Mouse (Mus musculus) ES-E14 (cell line): Measurements from ENCODE around the gene Plcz1. TPM values are rescaled to one million over a fixed set of nuclear protein-coding genes. Genes with fewer than 3 reads are reported as not detected.

ENCODE experiments used
- DNase-seq: peaks from one replicate; pipeline ENCODE4 v3.0.0-alpha.2; 2013; ENCODE audit warnings: low read depth, low spot score
- H3K27ac ChIP-seq: 2 replicates; pipeline ENCODE4 v1.5.1; 2012; ENCODE audit warnings: low read depth, mild to moderate bottlenecking, low read length, moderate library complexity, mixed read lengths; ENCODE audit not compliant: poor library complexity, insufficient read depth, severe bottlenecking
- H3K36me3 ChIP-seq: 2 replicates; pipeline ENCODE4 v1.6.1; 2012; ENCODE audit warnings: mild to moderate bottlenecking, low read length, moderate library complexity, mixed read lengths; ENCODE audit not compliant: control insufficient read depth, poor library complexity, insufficient read depth, severe bottlenecking
- H3K4me1 ChIP-seq, 2 experiments: fragments of 150-350 bp in 1 of 2; sonication (generic) in 1 of 2; 2 replicates each; pipeline ENCODE4 v1.6.1; 2012; ENCODE audit warnings: low read length in 2 of 2, mild to moderate bottlenecking in 1 of 2, mixed read lengths in 1 of 2; ENCODE audit not compliant: control insufficient read depth in 2 of 2, insufficient read depth in 2 of 2, poor library complexity in 1 of 2
- H3K4me3 ChIP-seq, 2 experiments: fragments of 150-350 bp in 1 of 2; sonication (generic) in 1 of 2; 2 replicates each; pipeline ENCODE4 v1.5.1; 2012; ENCODE audit warnings: low read length in 2 of 2, low read depth in 1 of 2, mild to moderate bottlenecking in 1 of 2, mixed read lengths in 1 of 2; ENCODE audit not compliant: insufficient read depth in 1 of 2, poor library complexity in 1 of 2, severe bottlenecking in 1 of 2
- H3K9ac ChIP-seq: 2 replicates; pipeline ENCODE4 v1.6.1; 2012; ENCODE audit warnings: low read depth, mild to moderate bottlenecking, low read length, mixed read lengths; ENCODE audit not compliant: poor library complexity, insufficient read depth, severe bottlenecking
- H3K9me3 ChIP-seq: fragments of 150-350 bp; sonication (generic); 2 replicates; pipeline ENCODE4 v1.6.1; 2012; ENCODE audit warnings: low read depth, mild to moderate bottlenecking, low read length; ENCODE audit not compliant: control insufficient read depth, insufficient read depth
- CHD2 ChIP-seq: IDR thresholded peaks from 2 replicates; pipeline ENCODE4 v1.6.1; 2014; ENCODE audit warnings: mild to moderate bottlenecking, low read depth, low read length, inconsistent platforms
- HCFC1 ChIP-seq: IDR thresholded peaks from 2 replicates; pipeline ENCODE4 v1.6.1; 2012; ENCODE audit warnings: low read length, inconsistent platforms, borderline replicate concordance; ENCODE audit not compliant: insufficient read depth
- MAFK ChIP-seq: IDR thresholded peaks from 2 replicates; pipeline ENCODE4 v1.6.1; 2014; ENCODE audit warnings: mild to moderate bottlenecking, low read depth, low read length, inconsistent platforms; ENCODE audit not compliant: insufficient read depth
- ZC3H11A ChIP-seq: IDR thresholded peaks from 2 replicates; pipeline ENCODE4 v1.6.1; 2012; ENCODE audit warnings: low read depth, mild to moderate bottlenecking, inconsistent platforms, low read length, borderline replicate concordance
- ZNF384 ChIP-seq: IDR thresholded peaks from 2 replicates; pipeline ENCODE4 v1.6.1; 2012; ENCODE audit warnings: low read depth, low read length, inconsistent platforms
- in situ Hi-C, 2 experiments: fragments of 600-800 bp; cut with MboI; formaldehyde crosslinking; loops; one replicate each; pipeline ENCODE4 v1.15.1; 2025; ENCODE audit warnings: low sequenced_read_pairs in 2 of 2, inconsistent platforms in 1 of 2; ENCODE audit not compliant: unreplicated experiment in 2 of 2
- total RNA-seq: library from RNA; depleted of rRNA; stranded (reverse); fragments of 300-350 nt; gene quantifications from 2 replicates; pipeline ENCODE4 v1.2.3, GENCODE M21; 2012

Gene Plcz1
- total RNA-seq, 1 experiment: not detected

DNA sequence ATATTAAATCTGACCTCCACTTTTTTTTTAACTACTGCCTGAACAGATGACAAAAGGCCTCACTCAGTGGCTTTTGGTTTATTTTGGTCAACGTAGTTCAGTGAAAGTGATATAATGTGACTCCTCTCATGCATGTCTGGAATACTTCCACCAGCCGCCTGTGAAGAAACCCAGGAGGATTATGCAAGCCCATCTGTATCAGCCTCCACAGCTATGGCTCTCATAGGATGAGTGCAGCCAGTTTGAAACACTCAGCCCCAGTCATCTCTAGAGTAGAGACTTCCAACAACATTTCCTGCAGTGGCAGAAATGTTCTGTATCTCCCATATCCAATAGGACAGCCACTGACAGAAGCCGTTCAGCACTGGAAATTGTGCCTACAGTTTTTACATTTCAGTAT, 63.1 kb downstream of the Plcz1 start:
- Histone ChIP-seq H3K9ac (no peak overlapping the region), H3K4me3 (no peak overlapping the region), H3K9me3 (no peaks in the 10 kb centered on the region), H3K4me1 (no peaks in the 10 kb centered on the region), H3K27ac (no peak overlapping the region), H3K36me3 (no peaks in the 10 kb centered on the region)
- in situ Hi-C loops: no loop called here
- DNase-seq: no peak
- TF ChIP-seq ZC3H11A (no peak), MAFK (no peak), HCFC1 (no peak)

DNA sequence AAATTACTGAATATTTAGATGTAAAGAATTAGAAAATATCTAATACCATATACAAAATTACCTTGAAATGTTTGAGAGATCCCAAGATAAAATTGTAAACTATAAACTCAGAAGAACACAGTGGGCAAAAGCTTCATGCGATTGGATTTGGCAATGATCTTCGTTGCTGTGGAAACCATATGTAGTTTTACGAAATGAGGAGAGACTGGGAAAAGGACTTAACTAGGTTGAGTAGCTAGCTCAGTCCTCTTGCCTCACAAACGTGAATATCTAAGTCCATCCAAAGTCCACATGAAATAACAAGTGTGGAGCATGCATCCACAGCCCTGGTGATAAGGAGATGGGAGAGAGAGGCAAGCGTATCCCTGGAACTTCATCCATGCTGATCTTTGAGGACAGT, 66.6 kb downstream of the Plcz1 start:
- Histone ChIP-seq H3K9me3 (no peaks in the 10 kb centered on the region), H3K4me3 (no peak overlapping the region), H3K27ac (no peak overlapping the region), H3K36me3 (no peaks in the 10 kb centered on the region), H3K9ac (no peak overlapping the region), H3K4me1 (no peaks in the 10 kb centered on the region)
- TF ChIP-seq HCFC1: no peak
- TF ChIP-seq MAFK: no peak
- no peak for TF ChIP-seq ZNF384
- no peak for TF ChIP-seq CHD2
- no peak for TF ChIP-seq ZC3H11A
- in situ Hi-C loops: no loop called here
- no peak for DNase-seq

DNA sequence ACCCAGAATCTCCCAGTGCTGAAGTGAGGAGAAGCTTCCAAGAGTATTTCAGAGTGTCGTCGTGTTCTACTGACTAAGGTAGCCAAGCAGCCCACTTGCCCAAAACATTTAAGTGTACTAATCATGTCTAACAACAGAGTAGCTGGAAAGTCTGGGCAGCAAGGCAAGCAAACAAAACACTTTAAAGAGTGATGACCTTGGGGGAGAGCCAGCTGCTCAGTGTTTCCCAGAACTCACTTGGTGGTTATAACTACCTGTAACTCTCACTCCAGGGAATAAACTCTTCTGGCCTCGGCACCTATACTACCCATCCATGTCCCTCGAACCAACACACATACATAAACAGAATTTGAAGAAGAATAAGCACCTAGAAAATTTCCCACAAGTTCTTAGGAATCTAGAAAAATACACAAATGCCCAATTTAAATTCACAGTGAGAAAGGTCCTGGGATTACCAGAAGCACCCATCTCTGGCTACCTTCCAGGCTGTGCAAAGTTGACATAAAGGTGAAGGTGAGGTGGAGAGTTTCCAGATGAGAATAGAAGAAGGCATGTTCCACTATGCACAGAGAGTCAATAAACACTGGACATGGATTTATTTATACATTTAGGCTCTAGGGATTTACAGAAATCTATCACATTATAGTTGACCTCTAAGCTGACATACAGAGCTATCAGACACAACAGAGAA, 69.5 kb downstream of the Plcz1 start:
- in situ Hi-C loops: no loop called here
- DNase-seq: no peak
- no peaks in the 10 kb centered on the region for H3K9me3 ChIP-seq
- H3K27ac ChIP-seq: no peak overlapping the region
- no peak overlapping the region for H3K4me3 ChIP-seq
- no peaks in the 10 kb centered on the region for H3K36me3 ChIP-seq
- no peak overlapping the region for H3K9ac ChIP-seq
- TF ChIP-seq HCFC1: no peak
- TF ChIP-seq CHD2: no peak
- TF ChIP-seq MAFK: no peak
- TF ChIP-seq ZNF384: no peak
- no peak for TF ChIP-seq ZC3H11A
- H3K4me1 ChIP-seq: no peaks in the 10 kb centered on the region

DNA sequence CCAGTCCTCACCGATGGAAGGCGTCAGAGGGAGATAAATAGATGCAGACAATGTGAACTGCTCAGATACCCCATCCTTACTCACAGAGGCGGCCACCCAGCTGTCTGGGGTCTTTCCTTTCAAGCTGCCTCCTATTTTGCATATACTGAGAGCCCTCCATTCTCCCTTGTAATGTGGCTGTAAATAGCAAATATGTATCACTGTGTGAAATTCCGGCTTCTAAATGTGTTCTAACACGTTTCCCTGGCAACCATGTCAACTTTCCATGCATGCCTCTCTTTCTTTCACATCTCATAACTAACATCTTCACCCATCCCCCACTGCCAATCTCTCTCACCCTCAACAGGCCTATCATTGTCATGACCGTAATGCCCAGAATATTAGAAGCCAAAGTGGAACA, 74.6 kb downstream of the Plcz1 start:
- no peak overlapping the region for H3K9ac ChIP-seq
- H3K27ac ChIP-seq: no peak overlapping the region
- no peak overlapping the region for H3K4me3 ChIP-seq
- in situ Hi-C loops: no loop called here
- no peaks in the 10 kb centered on the region for H3K4me1 ChIP-seq
- DNase-seq: no peak
- H3K9me3 ChIP-seq: no peaks in the 10 kb centered on the region
- no peaks in the 10 kb centered on the region for H3K36me3 ChIP-seq
- TF ChIP-seq HCFC1 (no peak), ZNF384 (no peak), MAFK (no peak), CHD2 (no peak), ZC3H11A (no peak)

DNA sequence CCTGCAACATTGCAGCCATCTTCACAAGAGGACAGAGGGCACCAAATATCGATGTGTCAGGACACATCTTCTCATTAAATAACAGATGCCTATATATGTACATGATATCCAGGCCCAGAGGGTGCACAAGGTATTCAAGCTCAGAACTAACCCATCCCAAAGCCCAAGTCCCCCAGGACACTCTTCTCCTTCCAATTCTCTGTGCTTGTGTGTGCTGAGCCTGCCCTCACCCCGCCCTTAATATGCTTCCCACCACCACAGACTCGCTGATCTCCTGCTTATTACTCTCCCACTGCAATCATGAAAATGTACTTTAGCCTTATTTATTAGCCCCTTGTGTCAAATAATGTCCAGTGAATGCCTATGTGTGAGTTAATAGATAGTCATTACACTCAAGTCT, 76.4 kb downstream of the Plcz1 start:
- H3K4me1 ChIP-seq: no peaks in the 10 kb centered on the region
- TF ChIP-seq MAFK (no peak), ZC3H11A (no peak), ZNF384 (no peak), CHD2 (no peak), HCFC1 (no peak)

More for the DNA sequence above, 76.4 kb downstream of the Plcz1 start:
- no peak for DNase-seq
- H3K9me3 ChIP-seq: no peaks in the 10 kb centered on the region
- in situ Hi-C loops: no loop called here
- no peak overlapping the region for H3K27ac ChIP-seq
- H3K4me3 ChIP-seq: no peak overlapping the region
- H3K36me3 ChIP-seq: no peaks in the 10 kb centered on the region
- H3K9ac ChIP-seq: no peak overlapping the region
